Mouse (Mus musculus) olfactory bulb, adult 2 months (tissue): Measurements from ENCODE around the gene Vill.

ENCODE experiments used
- CTCF ChIP-seq: fragments of 200-500 bp; IDR thresholded peaks from 2 replicates; pipeline ENCODE4 v1.5.1; 2012; ENCODE audit warnings: low read depth, mild to moderate bottlenecking, low read length, moderate library complexity; ENCODE audit not compliant: insufficient read depth
- POLR2A ChIP-seq: fragments of 200-500 bp; IDR thresholded peaks from 2 replicates; pipeline ENCODE4 v1.6.1; 2012; ENCODE audit warnings: mild to moderate bottlenecking, low read depth, low read length, moderate library complexity; ENCODE audit not compliant: insufficient read depth

DNA sequence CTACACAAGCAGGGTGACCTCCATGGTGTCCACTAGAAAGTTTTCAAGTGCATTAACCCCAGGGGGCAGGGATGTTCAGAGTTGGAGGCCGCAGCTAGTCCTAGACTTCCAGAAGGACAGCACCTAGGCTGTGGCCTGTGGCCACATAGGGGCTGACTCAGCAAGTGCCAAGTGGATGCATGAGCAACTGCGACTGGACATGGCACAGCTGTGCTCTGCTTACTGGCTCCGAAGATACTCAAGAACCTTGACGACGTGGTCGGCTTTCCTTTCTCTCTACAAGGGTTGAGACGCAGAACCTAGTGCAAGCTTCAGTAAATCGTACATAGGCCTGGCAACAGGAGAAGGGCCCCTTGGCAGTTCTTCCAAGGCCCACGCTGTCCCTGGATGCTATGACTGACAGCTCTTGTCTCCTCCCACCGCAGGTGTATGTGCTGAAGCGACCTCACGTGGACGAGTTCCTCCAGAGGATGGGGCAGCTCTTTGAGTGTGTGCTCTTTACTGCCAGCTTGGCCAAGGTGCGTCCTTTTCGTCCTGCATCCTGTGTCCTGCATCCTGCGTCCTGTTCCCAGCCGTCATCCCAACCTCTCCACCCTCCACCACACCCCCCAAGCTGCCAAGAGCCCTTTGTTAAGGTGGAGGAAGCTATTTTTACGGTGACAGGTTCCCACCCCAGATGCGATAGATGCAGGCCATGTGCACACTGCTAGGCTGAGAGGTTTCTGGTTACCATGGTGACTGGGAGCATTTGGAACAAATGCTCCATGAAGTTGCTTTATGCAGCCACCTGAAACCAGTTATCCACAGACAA, 19.3 kb upstream of the Vill start:
- TF ChIP-seq CTCF (no peak), POLR2A (no peak)
